Mouse (Mus musculus) testis, adult 2 months (tissue): ENCODE measurements around the gene Uba7.
"Not testable (repeated sequence)": the region's sequence is repeated elsewhere in the genome, so short reads cannot be mapped to it uniquely, and the experiment has no call there.

Source experiments
- CTCF ChIP-seq: fragments of 200-500 bp; IDR thresholded peaks from 2 replicates; pipeline ENCODE4 v1.5.1; 2012; ENCODE audit warnings: low read depth, mild to moderate bottlenecking, inconsistent platforms, low read length, moderate library complexity; ENCODE audit not compliant: control insufficient read depth, insufficient read depth, insufficient replicate concordance
- POLR2A ChIP-seq: fragments of 200-500 bp; IDR thresholded peaks from 2 replicates; pipeline ENCODE4 v1.6.1; 2012; ENCODE audit warnings: low read depth, mild to moderate bottlenecking, inconsistent platforms, low read length, moderate library complexity; ENCODE audit not compliant: control insufficient read depth

DNA sequence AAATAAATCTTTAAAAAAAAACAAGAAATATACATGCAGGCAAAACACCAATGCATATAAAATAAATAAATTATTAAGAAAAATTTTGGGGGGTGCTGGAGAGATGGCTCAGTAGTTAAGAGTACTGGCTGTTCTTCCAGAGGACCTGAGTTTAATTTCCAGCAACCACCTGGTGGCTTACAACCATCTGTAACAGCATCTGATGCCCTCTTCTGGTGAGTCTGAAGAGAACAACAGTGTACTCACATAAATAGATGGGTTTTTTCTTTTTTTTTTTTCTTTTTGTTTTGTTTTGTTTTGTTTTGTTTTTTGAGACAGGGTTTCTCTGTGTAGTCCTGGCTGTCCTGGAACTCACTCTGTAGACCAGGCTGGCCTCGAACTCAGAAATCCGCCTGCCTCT, 38.3 kb downstream of the Uba7 start:
- not testable (repeated sequence) for TF ChIP-seq CTCF, POLR2A
